Mouse (Mus musculus) megakaryocyte, embryonic 14.5 days (primary cell): ENCODE measurements around the gene Ap1ar.

Experiments
- FLI1 ChIP-seq: IDR thresholded peaks from 2 replicates; pipeline ENCODE4 v1.6.1; 2012; ENCODE audit warnings: low read length, inconsistent platforms, mixed read lengths
- GATA1 ChIP-seq: IDR thresholded peaks from 3 replicates; pipeline ENCODE4 v1.6.1; 2012; ENCODE audit warnings: mixed read lengths, low read length, inconsistent platforms, borderline replicate concordance

DNA sequence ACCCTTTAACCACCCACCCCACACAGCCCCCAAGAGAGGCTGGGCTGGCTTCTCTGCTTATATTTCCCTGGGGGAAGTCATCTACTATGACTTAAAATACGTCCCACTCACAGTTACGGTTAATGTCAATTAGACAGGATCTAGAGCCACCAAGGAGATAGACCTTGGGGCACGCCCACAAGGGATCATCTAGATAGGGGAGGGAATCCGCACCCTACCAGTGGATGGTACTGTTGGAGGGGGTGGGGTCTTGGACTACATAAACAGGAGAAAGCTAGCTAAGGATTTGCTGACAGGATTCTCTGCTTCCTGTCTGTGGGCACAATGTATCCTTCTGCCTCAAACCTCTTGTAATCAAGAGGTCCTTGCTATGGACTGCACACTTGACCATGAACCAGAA is 32.9 kb downstream of the Ap1ar start:
- TF ChIP-seq FLI1 (no peak), GATA1 (no peak)
